Comparison of ENCODE assay signal across 26 mouse cellular contexts in the genomic region with DNA sequence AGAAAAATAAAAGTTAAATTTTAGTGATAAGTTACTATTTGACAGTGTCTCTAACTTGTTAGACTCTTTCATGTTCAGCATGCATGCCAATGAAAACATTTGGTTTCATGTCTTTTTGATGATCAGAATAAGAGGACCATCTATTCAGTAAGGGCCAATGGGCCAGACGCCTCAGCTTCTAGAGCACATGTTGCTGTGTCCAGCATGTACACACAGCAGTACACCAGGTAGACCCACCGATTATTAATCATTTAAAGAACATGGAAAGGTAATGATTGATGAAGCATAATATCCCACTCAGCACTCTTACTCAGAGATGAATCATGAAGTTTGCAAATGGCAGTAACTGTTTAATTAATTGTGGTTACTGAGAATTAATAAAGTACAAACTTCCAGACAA. TPM values are rescaled to one million over a fixed set of nuclear protein-coding genes. Genes with fewer than 3 reads are reported as not detected.
"Had no signal": no experiment of that assay in that cellular context is flagged by ENCODE, and none has a peak within 500 bp of the region (broad histone marks: within the 10 kb centered on the region; RNA-seq: fewer than 3 reads in every experiment).

No protein-coding gene starts in this region.

- H3K27ac ChIP-seq: layer of hippocampus, adult 2 months; limb, embryonic 10.5 days; limb, embryonic 13.5 days; liver, embryonic 12.5 days; liver, embryonic 15.5 days; lung, embryonic 15.5 days; midbrain, embryonic 10.5 days; midbrain, embryonic 13.5 days; neural tube, embryonic 13.5 days had no signal

- H3K27me3 ChIP-seq: midbrain, embryonic 13.5 days; neural tube, embryonic 13.5 days had no signal

- H3K4me2 ChIP-seq: limb, embryonic 13.5 days; liver, embryonic 12.5 days; liver, embryonic 15.5 days; lung, embryonic 15.5 days; midbrain, embryonic 13.5 days; neural tube, embryonic 13.5 days had no signal

- DNase-seq: layer of hippocampus, adult 9-11 months; liver; lung, adult 18-20 months; lung, postnatal 10 days; lung, postnatal 36 days; retina, postnatal 1 day; right cerebral cortex, postnatal 25 days; thymus, adult 18-20 months; thymus, postnatal 36 days had no signal

- H3K4me3 ChIP-seq: layer of hippocampus, adult 2 months; limb, embryonic 10.5 days; limb, embryonic 13.5 days; liver, embryonic 12.5 days; liver, embryonic 15.5 days; lung, embryonic 15.5 days; megakaryocyte, embryonic 14.5 days; midbrain, embryonic 10.5 days; midbrain, embryonic 13.5 days; myocyte; neural tube, embryonic 13.5 days had no signal

- H3K9ac ChIP-seq: limb, embryonic 13.5 days; liver, embryonic 12.5 days; liver, embryonic 15.5 days; lung, embryonic 15.5 days; midbrain, embryonic 13.5 days; neural tube, embryonic 13.5 days had no signal

- ATAC-seq: intestine, embryonic 16.5 days; liver, embryonic 12.5 days; midbrain, embryonic 13.5 days; midbrain, embryonic 16.5 days had no signal

- H3K36me3 ChIP-seq: limb, embryonic 10.5 days; limb, embryonic 13.5 days; liver, embryonic 12.5 days; liver, embryonic 15.5 days; lung, embryonic 15.5 days; midbrain, embryonic 10.5 days; midbrain, embryonic 13.5 days; neural tube, embryonic 13.5 days had no signal

- H3K9me3 ChIP-seq: limb, embryonic 10.5 days; limb, embryonic 13.5 days; liver, embryonic 12.5 days; liver, embryonic 15.5 days; lung, embryonic 15.5 days; midbrain, embryonic 10.5 days; midbrain, embryonic 13.5 days; neural tube, embryonic 13.5 days had no signal

- H3K4me1 ChIP-seq: liver, embryonic 12.5 days; liver, embryonic 15.5 days; lung, embryonic 15.5 days; megakaryocyte, embryonic 14.5 days had no signal

RNA-seq across cellular contexts. Expression of gene Fut9, which starts 1.7 kb away (rescaled TPM):
- total RNA-seq: monocyte, adult 5-6 weeks had no signal
- polyA plus RNA-seq: large intestine, adult 2 months; liver, embryonic 12.5 days; small intestine, adult 2 months; spleen, adult 2 months had no signal
